Mouse (Mus musculus) intestine, embryonic 15.5 days (tissue): Measurements from ENCODE around the gene Shtn1. TPM values are rescaled to one million over a fixed set of nuclear protein-coding genes. Genes with fewer than 3 reads are reported as not detected.

ENCODE experiments used
- ATAC-seq: fragments of 200-750 bp; cut with Nextera tagmentation; 2 replicates; pipeline ENCODE4 v1.8.0; 2017; ENCODE audit warnings: moderate TSS enrichment, moderate library complexity
- H3K27ac ChIP-seq: fragments of 300-500 bp; sonication (generic); 2 replicates; pipeline ENCODE4 v1.5.1; 2015; ENCODE audit warnings: mild to moderate bottlenecking, inconsistent platforms
- H3K27me3 ChIP-seq: fragments of 300-500 bp; sonication (generic); replicated peaks from 2 replicates; pipeline ENCODE4 v1.6.1; 2015; ENCODE audit warnings: inconsistent platforms
- H3K36me3 ChIP-seq: fragments of 300-500 bp; sonication (generic); 2 replicates; pipeline ENCODE4 v1.6.1; 2015; ENCODE audit warnings: inconsistent platforms
- H3K4me1 ChIP-seq: fragments of 300-500 bp; sonication (generic); replicated peaks from 2 replicates; pipeline ENCODE4 v1.6.1; 2015; ENCODE audit warnings: inconsistent platforms
- H3K4me2 ChIP-seq: fragments of 300-500 bp; sonication (generic); replicated peaks from 2 replicates; pipeline ENCODE4 v1.6.1; 2015; ENCODE audit warnings: mild to moderate bottlenecking, inconsistent platforms
- H3K4me3 ChIP-seq: fragments of 300-500 bp; sonication (generic); replicated peaks from 2 replicates; pipeline ENCODE4 v1.5.1; 2015; ENCODE audit warnings: inconsistent platforms
- H3K9ac ChIP-seq: fragments of 300-500 bp; sonication (generic); 2 replicates; pipeline ENCODE4 v1.6.1; 2015; ENCODE audit warnings: inconsistent platforms
- H3K9me3 ChIP-seq: fragments of 300-500 bp; sonication (generic); 2 replicates; pipeline ENCODE4 v1.6.1; 2016; ENCODE audit warnings: inconsistent platforms
- WGBS: fragments of 180-500 bp; shearing (Covaris S2); methylation state at CpG from one replicate; pipeline ENCODE4 v1.1.7; 2015; 5-methylcytosine and 5-hydroxymethylcytosine counted together
- polyA plus RNA-seq: library from polyadenylated mRNA; unstranded; fragments of >200 nt; fragmentation: Nextera tagmentation; extraction: Ambion mirVana; gene quantifications from 2 replicates; pipeline ENCODE4 v1.2.1, GENCODE M21; 2015

The Shtn1 gene
- polyA plus RNA-seq, 1 experiment from 2014 or later: 14.8 TPM

- WGBS: 82% methylated on average over 7 of the region's 7 CpGs
- Histone ChIP-seq H3K4me2 (no peak overlapping the region), H3K9ac (no peak overlapping the region), H3K36me3 (no peaks in the 10 kb centered on the region), H3K27me3 (no peaks in the 10 kb centered on the region), H3K9me3 (no peaks in the 10 kb centered on the region), H3K4me3 (no peak overlapping the region), H3K27ac (no peak overlapping the region), H3K4me1 (peaks cover 7% of the 10 kb centered on the region; the same call in 1 of the 2 replicates)
- no peak for ATAC-seq
These were observed 129.9 kb downstream of the Shtn1 start for GRCm38 (mm10) chr19:58945959-58946358.

GRCm38 (mm10) chr19:58942841-58943828 is 132.8 kb downstream of the Shtn1 start, which contains the start of the genes Eno4 and Hspa12a:
TSS of gene Eno4 (plus strand) at chr19:58943425.
TSS of gene Hspa12a (minus strand) at chr19:58943654.
- ATAC-seq: peak; percentile 98
- under 1% methylated on average over 65 of the region's 65 CpGs for WGBS
- Histone ChIP-seq H3K27ac (peak within 1 kb of the TSS; percentile 65; the same call in 1 of the 2 replicates), H3K27me3 (no peaks in the 10 kb centered on the region), H3K4me3 (peak within 1 kb of the TSS; percentile 73), H3K36me3 (no peaks in the 10 kb centered on the region), H3K9me3 (no peaks in the 10 kb centered on the region), H3K4me2 (peak within 1 kb of the TSS; percentile 89), H3K9ac (peak within 1 kb of the TSS; percentile 65), H3K4me1 (peaks cover 7% of the 10 kb centered on the region; the same call in 1 of the 2 replicates)

GRCm38 (mm10) chr19:58933062-58933461 is 142.8 kb downstream of the Shtn1 start:
- H3K4me1 ChIP-seq: no peaks in the 10 kb centered on the region
- 27% methylated on average over 4 of the region's 4 CpGs for WGBS

GRCm38 (mm10) chr19:58931081-58931800 is 144.7 kb downstream of the Shtn1 start:
- no peak for ATAC-seq
- Histone ChIP-seq H3K4me3 (no peak overlapping the region), H3K27me3 (peaks cover 23% of the 10 kb centered on the region), H3K4me2 (no peak overlapping the region), H3K9me3 (no peaks in the 10 kb centered on the region), H3K27ac (no peak overlapping the region), H3K36me3 (no peaks in the 10 kb centered on the region), H3K9ac (no peak overlapping the region), H3K4me1 (no peaks in the 10 kb centered on the region)
- WGBS: 38% methylated on average over 16 of the region's 16 CpGs

More at GRCm38 (mm10) chr19:58933062-58933461, 142.8 kb downstream of the Shtn1 start:
- Histone ChIP-seq H3K9me3 (no peaks in the 10 kb centered on the region), H3K27me3 (peaks cover 23% of the 10 kb centered on the region), H3K9ac (no peak overlapping the region), H3K4me2 (no peak overlapping the region), H3K36me3 (no peaks in the 10 kb centered on the region), H3K27ac (no peak overlapping the region), H3K4me3 (no peak overlapping the region)
- ATAC-seq: no peak

Other genes starting within 250 kb of the Shtn1 start
- gene Eno4, start 132.7 kb downstream of the Shtn1 start, polyA plus RNA-seq: 0.24 and 0.40 TPM in 2 replicates
- gene Hspa12a, start 132.4 kb downstream of the Shtn1 start, polyA plus RNA-seq: 4.9 and 5.6 TPM in 2 replicates
- gene Vax1, start 94.0 kb upstream of the Shtn1 start, polyA plus RNA-seq: not detected in 2 replicates
- not detected in 2 replicates for gene Kcnk18, start 143.1 kb upstream of the Shtn1 start, polyA plus RNA-seq
- 9.1 and 10.3 TPM in 2 replicates for gene Slc18a2, start 184.8 kb upstream of the Shtn1 start, polyA plus RNA-seq
- gene Rps12-ps3, start 246.2 kb upstream of the Shtn1 start, polyA plus RNA-seq: 19.1 and 28.7 TPM in 2 replicates